Mouse (Mus musculus): ENCODE measurements around the gene AI661453.

- TF ChIP-seq CTCF (IDR thresholded peaks at IDR 0.05; ENCODE audit: borderline replicate concordance, insufficient read depth, low read depth, low read length): no peak
- TF ChIP-seq POLR2A (IDR thresholded peaks at IDR 0.05; ENCODE audit: borderline replicate concordance, insufficient read depth, low read length): no peak
Measured at GRCm38 (mm10) chr17:47501531-47501930, 65.1 kb downstream of the AI661453 start.
